Mouse (Mus musculus) small intestine, adult 2 months (tissue): ENCODE results near the gene Gpr107.

Source experiments
- CTCF ChIP-seq: fragments of 200-500 bp; IDR thresholded peaks from 2 replicates; pipeline ENCODE4 v1.5.1; 2012; ENCODE audit warnings: low read depth, mild to moderate bottlenecking, control low read depth, inconsistent platforms, low read length, moderate library complexity, mixed read lengths; ENCODE audit not compliant: insufficient replicate concordance, insufficient read length; ENCODE audit errors: extremely low read depth
- POLR2A ChIP-seq: fragments of 200-500 bp; IDR thresholded peaks from 2 replicates; pipeline ENCODE4 v1.6.1; 2012; ENCODE audit warnings: low read depth, mild to moderate bottlenecking, control low read depth, inconsistent platforms, low read length, moderate library complexity

GRCm38 (mm10) chr2:31198621-31199020 lies 46.5 kb downstream of the Gpr107 start:
- TF ChIP-seq CTCF (no peak), POLR2A (no peak)
